ENCODE assay signal across 15 mouse cellular contexts in the genomic region with DNA sequence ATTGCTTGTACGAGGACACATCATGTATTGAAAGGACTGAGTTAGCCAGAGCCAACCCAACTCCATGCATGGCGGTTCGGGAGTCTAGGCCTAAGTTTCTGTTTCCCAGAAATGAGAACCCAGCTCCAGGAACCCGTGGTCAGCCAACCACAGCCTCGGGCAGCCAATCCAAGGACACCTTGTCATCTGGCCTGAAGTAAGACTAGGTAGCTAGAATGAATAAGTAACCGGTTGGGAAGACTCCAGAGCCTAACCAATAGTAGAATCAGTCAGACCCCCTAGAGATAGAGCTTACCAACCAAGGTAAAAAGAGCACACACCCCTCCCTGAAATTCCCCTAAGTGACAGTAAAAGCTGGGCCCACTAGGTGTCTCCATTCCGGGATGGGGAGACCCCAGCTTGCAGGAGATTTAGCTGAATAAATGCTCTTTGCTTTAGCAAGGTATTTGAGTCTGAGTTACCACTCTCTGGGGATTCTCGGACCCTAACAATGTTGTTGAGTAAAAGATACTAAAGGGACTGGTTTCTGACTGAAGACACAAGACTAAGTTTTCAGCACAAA. TPM values are rescaled to one million over a fixed set of nuclear protein-coding genes. Genes with fewer than 3 reads are reported as not detected.
DNase-seq lines count a peak whose midpoint lies in the region; ATAC-seq lines count a peak whose summit lies in the region.
"Had no signal": no experiment of that assay in that cellular context is flagged by ENCODE, and none has a peak within 500 bp of the region (broad histone marks: within the 10 kb centered on the region; RNA-seq: fewer than 3 reads in every experiment).

No protein-coding gene starts in this region.

- 0 out of 2 replicates have a peak, but pooled peaks have one; percentile 27 for ATAC-seq in liver, embryonic 11.5 days (replicated peaks; ENCODE audit: low FRiP score)
- peak; percentile 49 for ATAC-seq in granulocyte monocyte progenitor cell, adult 5-6 weeks (replicated peaks; ENCODE audit: poor library complexity, severe bottlenecking)
- ATAC-seq: forebrain, embryonic 14.5 days had no signal

- H3K4me3 ChIP-seq in liver, embryonic 11.5 days (ENCODE audit: low read depth, low read length) = no peak overlapping the region
- H3K4me3 ChIP-seq: embryonic facial prominence, embryonic 13.5 days had no signal

- no peak overlapping the region for H3K9ac ChIP-seq in liver, embryonic 11.5 days (ENCODE audit: low read depth, low read length)
- H3K9ac ChIP-seq: embryonic facial prominence, embryonic 13.5 days had no signal

- H3K9me3 ChIP-seq in liver, embryonic 11.5 days (ENCODE audit: control insufficient read depth, low read length) = no peaks in the 10 kb centered on the region
- H3K9me3 ChIP-seq: embryonic facial prominence, embryonic 13.5 days had no signal

- no peaks in the 10 kb centered on the region for H3K36me3 ChIP-seq in liver, embryonic 11.5 days (ENCODE audit: control insufficient read depth, insufficient read depth, low read length)
- H3K36me3 ChIP-seq: embryonic facial prominence, embryonic 13.5 days had no signal

- DNase-seq in cerebellum, postnatal 10 days = peak; percentile 17 to 25
- no peak for DNase-seq in cerebellum, postnatal 36 days
- DNase-seq in liver, embryonic 11.5 days (ENCODE audit: low spot score) = no peak
- DNase-seq in liver = no peak
- DNase-seq in skeletal muscle tissue, adult 2 months (ENCODE audit: low read depth, low spot score) = peak; percentile 26
- DNase-seq in right cerebral cortex, adult 18-20 months = no peak
- DNase-seq in heart, postnatal 4 days = no peak
- DNase-seq: cerebellum, adult 18-20 months; thymus, adult 18-20 months had no signal

- WGBS in liver, embryonic 11.5 days = 53% methylated on average over 8 of the region's 8 CpGs

- no peak overlapping the region for H3K27ac ChIP-seq in liver, embryonic 11.5 days (ENCODE audit: low read depth, low read length)
- H3K27ac ChIP-seq: embryonic facial prominence, embryonic 13.5 days had no signal

- no peaks in the 10 kb centered on the region for H3K27me3 ChIP-seq in liver, embryonic 11.5 days (replicated peaks; ENCODE audit: control insufficient read depth, insufficient read depth, low read length)
- H3K27me3 ChIP-seq: embryonic facial prominence, embryonic 13.5 days had no signal

- no peaks in the 10 kb centered on the region for H3K4me1 ChIP-seq in liver, embryonic 11.5 days (replicated peaks; ENCODE audit: control insufficient read depth, insufficient read depth, low read length)
- H3K4me1 ChIP-seq: embryonic facial prominence, embryonic 13.5 days had no signal

- no peak overlapping the region for H3K4me2 ChIP-seq in liver, embryonic 11.5 days
- H3K4me2 ChIP-seq: embryonic facial prominence, embryonic 13.5 days had no signal

RNA-seq across cellular contexts. Expression of gene Chpt1, which starts 9.8 kb away (rescaled TPM):
- 11.5 and 12.0 TPM in 2 replicates for polyA plus RNA-seq in liver, embryonic 11.5 days (2014; fragmentation: Nextera tagmentation; extraction: Ambion mirVana)
- total RNA-seq in granulocyte monocyte progenitor cell, adult 5-6 weeks (2014; fragmentation: Nextera tagmentation) = 13.3 and 30.8 TPM in 2 replicates
- total RNA-seq in granulocyte monocyte progenitor cell, adult 5-6 weeks (2017) = 23.8 and 31.7 TPM in 2 replicates
- total RNA-seq in heart, postnatal 4 days (2021) = 100 to 1,000 TPM; 104 to 107 TPM

RNA-seq across cellular contexts. Expression of gene Sycp3, which starts 54.3 kb away (rescaled TPM):
- not detected in 2 replicates for polyA plus RNA-seq in liver, embryonic 11.5 days (2014; fragmentation: Nextera tagmentation; extraction: Ambion mirVana)
- total RNA-seq in granulocyte monocyte progenitor cell, adult 5-6 weeks (2014; fragmentation: Nextera tagmentation) = not detected in 2 replicates
- 0.30 TPM in 1 of 2 replicates, not detected in the other for total RNA-seq in granulocyte monocyte progenitor cell, adult 5-6 weeks (2017)
- total RNA-seq in heart, postnatal 4 days (2021) = not detected
- polyA plus RNA-seq: forebrain, embryonic 14.5 days; hindbrain, embryonic 11.5 days; limb, embryonic 11.5 days; spleen, adult 2 months had no signal

Comparison
In these comparisons a context has a peak if more than half of its experiments do, and no peak if none do; other contexts are left out.
1. DNase-seq: peak in cerebellum, postnatal 10 days (2 of 2) and skeletal muscle tissue, adult 2 months (single experiment); none in cerebellum, postnatal 36 days (0 of 2), liver, embryonic 11.5 days (single experiment), liver (single experiment), right cerebral cortex, adult 18-20 months (single experiment) and heart, postnatal 4 days (single experiment).